Mouse (Mus musculus) spleen, postnatal 10 days (tissue): ENCODE results near the gene Olfr816.
"Not testable (repeated sequence)": the region's sequence is repeated elsewhere in the genome, so short reads cannot be mapped to it uniquely, and the experiment has no call there.

Experiments used
- DNase-seq, 2 experiments: peaks; one replicate each; pipeline ENCODE4 v3.0.0; 2021 to 2022; ENCODE audit warnings: low spot score in 2 of 2

The Olfr816 gene

GRCm38 (mm10) chr10:129915497-129915896 is at the start of gene Olfr816:
TSS of gene Olfr816 (minus strand) at chr10:129915597.
- DNase-seq, result no peak

- no peak for DNase-seq
Observed at GRCm38 (mm10) chr10:129949000-129949399, 33.6 kb upstream of the Olfr816 start, which contains the start of gene Olfr818. TSS of gene Olfr818 (minus strand) at chr10:129949100.

DNA sequence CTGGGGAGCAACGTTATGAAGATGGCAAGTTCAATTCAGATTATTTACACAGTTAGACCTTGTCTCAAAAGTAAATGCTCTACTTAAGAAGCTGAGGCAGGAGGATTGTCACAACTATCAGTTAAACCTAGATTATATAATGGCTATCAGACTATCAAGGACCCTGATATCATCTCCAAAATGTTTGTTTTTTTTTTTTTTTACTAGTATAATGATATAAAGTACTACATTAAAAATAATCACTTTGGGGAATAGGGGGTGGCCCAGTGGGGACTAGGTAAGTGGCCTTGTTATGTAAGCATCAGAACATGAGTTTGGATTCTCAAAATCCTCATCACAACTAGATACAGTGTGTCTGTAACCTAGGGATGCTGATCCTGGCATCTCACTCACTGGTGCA is 9.6 kb downstream of the Olfr816 start, which contains the start of gene Olfr815:
Olfr815 (minus strand) TSS at position 101 of the 400 bp plus-strand sequence.
- DNase-seq, result not testable (repeated sequence)

DNA sequence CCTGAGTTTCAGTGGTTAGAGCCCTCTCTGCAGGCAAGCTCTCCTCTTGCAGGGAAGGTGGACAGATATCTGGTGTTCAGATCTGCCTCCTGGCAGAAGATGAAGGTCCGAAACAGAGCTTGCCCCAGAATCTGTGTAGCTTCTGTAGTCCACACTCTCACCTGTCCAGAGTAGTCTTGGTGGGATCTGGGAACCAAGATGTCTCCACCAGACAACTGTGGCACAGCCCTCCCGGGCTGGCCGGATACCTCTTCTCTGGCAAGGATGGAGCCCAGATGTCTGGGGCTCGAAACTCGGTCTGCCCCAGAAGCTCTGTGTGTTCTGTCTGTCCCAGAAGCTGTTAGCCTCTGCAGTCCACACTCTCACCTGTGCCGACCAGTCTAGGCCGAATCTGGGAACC is 29.5 kb downstream of the Olfr816 start:
- DNase-seq, result no peak

DNA sequence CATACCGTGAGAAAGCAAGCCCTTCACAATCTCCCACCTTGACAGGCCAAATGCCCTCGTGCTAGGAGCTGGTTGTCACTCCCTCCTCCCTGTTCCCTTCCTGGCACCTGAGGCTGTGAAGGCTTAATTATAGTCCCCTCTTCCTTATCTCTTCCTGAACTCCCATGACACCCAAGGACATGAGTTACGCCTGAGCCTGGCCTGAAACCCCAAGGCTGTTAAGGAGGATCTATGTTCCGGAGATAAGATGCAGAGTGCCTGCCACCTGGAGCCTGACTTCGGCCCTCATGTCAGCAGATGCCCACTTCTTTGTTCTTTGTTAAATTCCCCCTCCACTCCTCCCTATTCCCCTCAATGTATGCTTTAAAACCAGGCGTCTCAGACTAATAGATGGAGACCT is 29.9 kb downstream of the Olfr816 start:
- DNase-seq, result not testable (repeated sequence)

GRCm38 (mm10) chr10:129879751-129880150 is 35.6 kb downstream of the Olfr816 start, which contains the start of gene Olfr814:
TSS of gene Olfr814 (minus strand) at chr10:129879851.
- DNase-seq, result not testable (repeated sequence)
